18 mouse cellular contexts compared by ENCODE assay signal in genomic region chr8:114580684-114581083, GRCm38 (mm10).
DNase-seq lines count a peak whose midpoint lies in the region; ATAC-seq and TF ChIP-seq lines count a peak whose summit lies in the region.
"Had no signal": no experiment of that assay in that cellular context is flagged by ENCODE, and none has a peak within 500 bp of the region (broad histone marks: within the 10 kb centered on the region; RNA-seq: fewer than 3 reads in every experiment).

No protein-coding gene starts in this region.

- TF ChIP-seq CTCF in forebrain, postnatal 0 days (IDR thresholded peaks at IDR 0.05; ENCODE audit: low read depth), result no peak

- no peak for DNase-seq in forebrain, postnatal 0 days
- no peak for DNase-seq in hindbrain, embryonic 10.5 days (ENCODE audit: low spot score)
- no peak for DNase-seq in hindbrain, embryonic 14.5 days (ENCODE audit: low spot score)
- DNase-seq in forebrain, embryonic 14.5 days (ENCODE audit: low spot score), result peak; percentile 67
- DNase-seq in embryo, embryonic 11 days, result no peak
- DNase-seq: adrenal gland, adult 2 months; adrenal gland, postnatal 10 days; adrenal gland, postnatal 25 days; cerebellum, adult 11-12 months; cerebellum, adult 2 months; cerebellum, adult 9-10 months; cerebellum, postnatal 10 days; cerebellum, postnatal 25 days had no signal

- no peak overlapping the region for H3K9ac ChIP-seq in forebrain, embryonic 12.5 days
- H3K9ac ChIP-seq in forebrain, postnatal 0 days, result no peak overlapping the region
- H3K9ac ChIP-seq in hindbrain, embryonic 14.5 days, result no peak overlapping the region
- no peak overlapping the region for H3K9ac ChIP-seq in forebrain, embryonic 14.5 days (ENCODE audit: low read length)
- H3K9ac ChIP-seq in intestine, embryonic 15.5 days, result no peak overlapping the region
- H3K9ac ChIP-seq: embryonic facial prominence, embryonic 13.5 days; embryonic facial prominence, embryonic 15.5 days had no signal

- H3K36me3 ChIP-seq in forebrain, embryonic 12.5 days (replicated peaks), result no peaks in the 10 kb centered on the region
- no peaks in the 10 kb centered on the region for H3K36me3 ChIP-seq in forebrain, postnatal 0 days (ENCODE audit: insufficient read depth)
- no peaks in the 10 kb centered on the region for H3K36me3 ChIP-seq in hindbrain, embryonic 10.5 days
- no peaks in the 10 kb centered on the region for H3K36me3 ChIP-seq in hindbrain, embryonic 14.5 days (replicated peaks; ENCODE audit: control insufficient read depth, insufficient read depth)
- H3K36me3 ChIP-seq in forebrain, embryonic 14.5 days (ENCODE audit: control insufficient read depth, insufficient read depth, low read length), result no peaks in the 10 kb centered on the region
- no peaks in the 10 kb centered on the region for H3K36me3 ChIP-seq in intestine, embryonic 15.5 days
- H3K36me3 ChIP-seq: embryonic facial prominence, embryonic 13.5 days; embryonic facial prominence, embryonic 15.5 days had no signal

- H3K4me3 ChIP-seq in forebrain, embryonic 12.5 days (replicated peaks), result no peak overlapping the region
- H3K4me3 ChIP-seq in forebrain, postnatal 0 days (ENCODE audit: low read depth, low read length), result no peak overlapping the region
- H3K4me3 ChIP-seq in hindbrain, embryonic 10.5 days, result no peak overlapping the region
- H3K4me3 ChIP-seq in hindbrain, embryonic 14.5 days (replicated peaks; ENCODE audit: low read length), result no peak overlapping the region
- H3K4me3 ChIP-seq in forebrain, embryonic 14.5 days (ENCODE audit: low read depth, low read length), result no peak overlapping the region
- no peak overlapping the region for H3K4me3 ChIP-seq in intestine, embryonic 15.5 days (replicated peaks)
- H3K4me3 ChIP-seq: embryonic facial prominence, embryonic 13.5 days; embryonic facial prominence, embryonic 15.5 days; erythroblast, embryonic 14.5 days had no signal

- H3K4me2 ChIP-seq in forebrain, embryonic 12.5 days, result no peak overlapping the region
- H3K4me2 ChIP-seq in forebrain, postnatal 0 days (ENCODE audit: low read depth), result no peak overlapping the region
- H3K4me2 ChIP-seq in hindbrain, embryonic 14.5 days (replicated peaks), result no peak overlapping the region
- no peak overlapping the region for H3K4me2 ChIP-seq in forebrain, embryonic 14.5 days (ENCODE audit: low read length)
- no peak overlapping the region for H3K4me2 ChIP-seq in intestine, embryonic 15.5 days (replicated peaks)
- H3K4me2 ChIP-seq: embryonic facial prominence, embryonic 13.5 days; embryonic facial prominence, embryonic 15.5 days had no signal

- 78% methylated on average over 1 of the region's 1 CpGs for WGBS in forebrain, embryonic 12.5 days
- 52% methylated on average over 1 of the region's 1 CpGs for WGBS in forebrain, postnatal 0 days
- 83% methylated on average over 1 of the region's 1 CpGs for WGBS in hindbrain, embryonic 10.5 days
- 52% methylated on average over 1 of the region's 1 CpGs for WGBS in hindbrain, embryonic 14.5 days
- WGBS in forebrain, embryonic 14.5 days, result 64% methylated on average over 1 of the region's 1 CpGs
- 93% methylated on average over 1 of the region's 1 CpGs for WGBS in intestine, embryonic 15.5 days

- H3K27me3 ChIP-seq in forebrain, embryonic 12.5 days, result no peaks in the 10 kb centered on the region
- no peaks in the 10 kb centered on the region for H3K27me3 ChIP-seq in forebrain, postnatal 0 days (ENCODE audit: insufficient read depth, low read length)
- no peaks in the 10 kb centered on the region for H3K27me3 ChIP-seq in hindbrain, embryonic 10.5 days (ENCODE audit: insufficient read depth, poor library complexity, severe bottlenecking)
- H3K27me3 ChIP-seq in hindbrain, embryonic 14.5 days (ENCODE audit: control insufficient read depth, insufficient read depth, low read length), result no peaks in the 10 kb centered on the region
- H3K27me3 ChIP-seq in forebrain, embryonic 14.5 days (replicated peaks; ENCODE audit: control insufficient read depth, insufficient read depth, low read length), result no peaks in the 10 kb centered on the region
- H3K27me3 ChIP-seq in intestine, embryonic 15.5 days (replicated peaks), result no peaks in the 10 kb centered on the region
- H3K27me3 ChIP-seq: embryonic facial prominence, embryonic 13.5 days; embryonic facial prominence, embryonic 15.5 days had no signal

- no peaks in the 10 kb centered on the region; the same call in 1 of the 2 replicates for H3K4me1 ChIP-seq in forebrain, embryonic 12.5 days
- no peaks in the 10 kb centered on the region for H3K4me1 ChIP-seq in forebrain, postnatal 0 days (ENCODE audit: insufficient read depth)
- H3K4me1 ChIP-seq in hindbrain, embryonic 10.5 days (replicated peaks), result peaks cover 3% of the 10 kb centered on the region; the same call in 1 of the 2 replicates
- no peaks in the 10 kb centered on the region for H3K4me1 ChIP-seq in hindbrain, embryonic 14.5 days (replicated peaks; ENCODE audit: control insufficient read depth, insufficient read depth, low read length)
- no peaks in the 10 kb centered on the region for H3K4me1 ChIP-seq in forebrain, embryonic 14.5 days (ENCODE audit: control insufficient read depth, insufficient read depth, low read length)
- H3K4me1 ChIP-seq in intestine, embryonic 15.5 days (replicated peaks), result no peaks in the 10 kb centered on the region
- H3K4me1 ChIP-seq: embryonic facial prominence, embryonic 15.5 days had no signal

- ATAC-seq in forebrain, embryonic 12.5 days (ENCODE audit: low FRiP score), result 0 out of 2 replicates have a peak, but pooled peaks have one; percentile 27
- no peak for ATAC-seq in forebrain, postnatal 0 days
- no peak for ATAC-seq in hindbrain, embryonic 14.5 days (ENCODE audit: low FRiP score)
- ATAC-seq in forebrain, embryonic 14.5 days, result peak; percentile 52; the same call in 1 of the 2 replicates
- no peak for ATAC-seq in intestine, embryonic 15.5 days

- H3K27ac ChIP-seq in forebrain, embryonic 12.5 days, result no peak overlapping the region
- no peak overlapping the region for H3K27ac ChIP-seq in forebrain, postnatal 0 days (ENCODE audit: low read depth, low read length)
- H3K27ac ChIP-seq in hindbrain, embryonic 10.5 days, result 0 out of 2 replicates have a peak overlapping the region, but pooled peaks have one; percentile 8
- H3K27ac ChIP-seq in hindbrain, embryonic 14.5 days, result no peak overlapping the region
- H3K27ac ChIP-seq in forebrain, embryonic 14.5 days (ENCODE audit: low read depth, low read length), result no peak overlapping the region
- no peak overlapping the region for H3K27ac ChIP-seq in intestine, embryonic 15.5 days
- H3K27ac ChIP-seq: embryonic facial prominence, embryonic 13.5 days; embryonic facial prominence, embryonic 15.5 days had no signal

- H3K9me3 ChIP-seq in forebrain, embryonic 12.5 days, result no peaks in the 10 kb centered on the region
- H3K9me3 ChIP-seq in forebrain, postnatal 0 days (ENCODE audit: low read length), result no peaks in the 10 kb centered on the region
- no peaks in the 10 kb centered on the region for H3K9me3 ChIP-seq in hindbrain, embryonic 10.5 days
- 0 out of 2 replicates have a peak, but pooled peaks cover 3% of the 10 kb centered on the region for H3K9me3 ChIP-seq in hindbrain, embryonic 14.5 days (ENCODE audit: control insufficient read depth, low read length)
- H3K9me3 ChIP-seq in forebrain, embryonic 14.5 days (replicated peaks; ENCODE audit: control insufficient read depth, low read length), result no peaks in the 10 kb centered on the region
- H3K9me3 ChIP-seq in intestine, embryonic 15.5 days, result no peaks in the 10 kb centered on the region
- H3K9me3 ChIP-seq: embryonic facial prominence, embryonic 15.5 days had no signal

Comparison
In these comparisons a context has a peak if more than half of its experiments do, and no peak if none do; other contexts are left out.
1. ATAC-seq: peak in forebrain, embryonic 12.5 days (single experiment) and forebrain, embryonic 14.5 days (single experiment); none in forebrain, postnatal 0 days (single experiment), hindbrain, embryonic 14.5 days (single experiment) and intestine, embryonic 15.5 days (single experiment).